Mouse (Mus musculus): Measurements from ENCODE around the gene Lrrc74b. TPM values are rescaled to one million over a fixed set of nuclear protein-coding genes. Genes with fewer than 3 reads are reported as not detected.
"Not testable (repeated sequence)": the region's sequence is repeated elsewhere in the genome, so short reads cannot be mapped to it uniquely, and the experiment has no call there.

The Lrrc74b gene
- not detected for polyA plus RNA-seq (2017; shearing (Covaris generic))

- ATAC-seq: no peak
Measured at GRCm38 (mm10) chr16:17561128-17561750, at the start of gene Lrrc74b. Gene Lrrc74b (minus strand): TSS chr16:17561247.

GRCm38 (mm10) chr16:17605684-17606083 is 44.6 kb upstream of the Lrrc74b start:
- no peak for ATAC-seq

GRCm38 (mm10) chr16:17604941-17605340 is 43.9 kb upstream of the Lrrc74b start:
- no peak for ATAC-seq

GRCm38 (mm10) chr16:17600944-17601562 is 40.0 kb upstream of the Lrrc74b start:
- ATAC-seq: no peak

GRCm38 (mm10) chr16:17590731-17591130 is 29.7 kb upstream of the Lrrc74b start:
- ATAC-seq: no peak

- no peak for ATAC-seq
Measured at GRCm38 (mm10) chr16:17584555-17584954, 23.5 kb upstream of the Lrrc74b start.

GRCm38 (mm10) chr16:17583064-17583463 is 22.0 kb upstream of the Lrrc74b start, which contains the start of gene Slc7a4:
Gene Slc7a4 (minus strand): TSS chr16:17583214.
- ATAC-seq: no peak

GRCm38 (mm10) chr16:17576825-17577215 is 15.8 kb upstream of the Lrrc74b start:
- ATAC-seq: no peak

- no peak for ATAC-seq
Measured at GRCm38 (mm10) chr16:17575870-17576824, 15.1 kb upstream of the Lrrc74b start.

- ATAC-seq: no peak
Measured at GRCm38 (mm10) chr16:17566186-17566585, 5.1 kb upstream of the Lrrc74b start.

- ATAC-seq: no peak
Measured at GRCm38 (mm10) chr16:17564771-17565170, 3.7 kb upstream of the Lrrc74b start.

- no peak for ATAC-seq
Measured at GRCm38 (mm10) chr16:17564221-17564620, 3.2 kb upstream of the Lrrc74b start.

- ATAC-seq: no peak
Measured at GRCm38 (mm10) chr16:17563580-17563979, 2.5 kb upstream of the Lrrc74b start.

- ATAC-seq: no peak
Measured at GRCm38 (mm10) chr16:17561751-17562208, 733 bp upstream of the Lrrc74b start, which contains the start of gene P2rx6. Gene P2rx6 (plus strand): TSS chr16:17561885.

- ATAC-seq: no peak
Measured at GRCm38 (mm10) chr16:17559396-17560027, 1.5 kb downstream of the Lrrc74b start.

GRCm38 (mm10) chr16:17558811-17559210 is 2.2 kb downstream of the Lrrc74b start:
- ATAC-seq: no peak

- ATAC-seq: peak; percentile 25
Measured at GRCm38 (mm10) chr16:17557947-17558480, 3.0 kb downstream of the Lrrc74b start.

GRCm38 (mm10) chr16:17556907-17557306 is 4.1 kb downstream of the Lrrc74b start:
- ATAC-seq: no peak

GRCm38 (mm10) chr16:17556180-17556579 is 4.9 kb downstream of the Lrrc74b start:
- ATAC-seq: no peak

GRCm38 (mm10) chr16:17554702-17555101 is 6.3 kb downstream of the Lrrc74b start:
- not testable (repeated sequence) for ATAC-seq

GRCm38 (mm10) chr16:17553910-17554685 is 6.9 kb downstream of the Lrrc74b start:
- ATAC-seq: peak; percentile 99
